Mouse (Mus musculus) frontal cortex, adult (tissue): ENCODE results near the gene Lgals4.

ENCODE experiments used
- ATAC-seq: cut with Nextera tagmentation; 2 replicates; pipeline ENCODE4 v1.9.2; 2017; ENCODE audit warnings: mild to moderate bottlenecking, moderate library complexity, mixed read lengths; ENCODE audit not compliant: low TSS enrichment

Lgals4 gene

DNA sequence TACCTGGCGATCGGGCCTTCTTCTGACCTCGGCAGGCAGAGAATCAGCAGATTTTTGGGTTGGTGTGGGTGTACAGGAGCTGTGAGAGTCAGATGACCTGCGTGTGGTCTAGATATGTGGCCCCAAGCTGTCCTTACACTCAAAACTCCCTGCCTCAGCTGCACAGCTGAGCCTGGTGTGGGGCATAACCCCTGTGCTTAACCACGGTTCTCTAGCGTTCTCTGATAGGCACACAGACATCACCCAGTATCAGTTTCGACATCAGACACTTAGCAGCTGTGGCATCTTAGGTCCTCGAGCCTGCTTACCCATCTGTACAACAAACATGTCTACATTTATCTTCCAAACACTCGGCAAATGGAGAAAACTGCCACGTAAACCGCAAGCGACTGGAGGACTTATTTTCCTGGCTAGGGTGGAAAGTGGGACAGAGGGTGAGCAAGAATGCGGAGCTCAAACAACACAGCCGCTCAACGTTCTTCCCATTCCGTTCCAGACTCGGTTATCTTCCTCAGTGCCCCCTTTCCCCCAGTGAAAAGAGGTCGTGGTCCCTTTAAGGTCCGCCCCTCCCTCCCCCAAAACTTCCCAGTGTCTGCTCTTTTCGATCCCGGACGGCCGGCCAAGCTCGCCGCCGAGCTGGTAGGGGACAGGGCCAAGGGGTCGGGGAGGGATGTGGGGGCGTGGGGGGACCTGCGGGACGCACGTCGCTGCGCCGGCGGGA, 25.3 kb upstream of the Lgals4 start, which contains the start of gene Hnrnpl:
Gene Hnrnpl, plus strand, starts transcription at position 321 of the 721 bp plus-strand sequence.
- no peak for ATAC-seq

DNA sequence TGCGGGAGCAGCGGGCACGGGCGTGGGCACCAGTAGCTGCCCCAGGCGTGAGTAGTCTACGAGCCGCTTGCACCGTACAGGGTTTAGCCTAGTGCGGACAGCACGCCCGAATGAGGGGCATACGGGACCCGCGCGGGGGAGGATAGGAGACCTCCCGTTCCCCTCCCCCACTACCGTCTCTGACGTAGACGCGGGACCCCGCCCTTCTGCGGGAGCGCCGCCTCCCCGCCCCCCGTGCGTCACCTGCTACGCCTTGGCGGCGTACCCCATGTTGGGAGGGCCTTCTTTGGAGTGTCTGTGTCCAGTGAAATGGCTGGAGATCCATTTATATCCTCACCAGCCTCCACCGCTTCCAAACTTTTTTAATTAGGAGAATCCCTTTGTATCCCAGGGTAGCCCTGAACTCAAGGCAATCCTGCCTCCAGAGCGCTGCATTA, 24.7 kb upstream of the Lgals4 start:
- ATAC-seq = peak; percentile 47

DNA sequence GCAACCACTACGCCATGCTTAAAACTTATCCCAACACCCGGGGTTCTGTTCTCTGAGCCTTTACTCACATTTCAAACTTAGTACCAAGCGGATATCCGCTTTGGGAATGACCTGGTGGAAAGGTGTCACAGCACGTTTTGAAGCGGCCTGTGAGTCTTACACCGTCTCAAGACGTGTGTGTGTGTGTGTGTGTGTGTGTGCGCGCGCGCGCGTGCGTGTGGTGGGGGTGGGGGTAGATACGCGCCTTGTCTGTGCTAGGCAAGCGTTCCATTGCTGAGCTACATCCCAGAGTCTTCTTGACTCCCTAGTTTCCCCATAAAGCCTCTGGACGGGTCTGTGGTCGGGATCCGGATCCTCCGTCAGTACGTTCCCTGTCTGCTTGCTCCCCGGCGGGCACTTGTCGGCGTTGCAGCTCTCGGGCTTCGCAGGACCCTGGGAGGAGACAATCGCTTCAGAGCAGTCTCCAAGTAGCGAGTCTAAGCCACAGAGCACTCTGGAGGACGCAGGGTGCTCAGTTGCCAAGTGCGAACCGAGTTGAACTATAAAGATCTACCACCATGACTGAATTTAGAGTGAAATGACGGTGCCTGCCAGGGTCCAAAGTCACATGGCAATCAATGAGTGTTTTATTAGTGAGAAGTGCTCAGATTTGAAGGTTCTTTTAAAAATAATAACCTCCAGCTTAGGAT, 24.1 kb upstream of the Lgals4 start:
- no peak for ATAC-seq

DNA sequence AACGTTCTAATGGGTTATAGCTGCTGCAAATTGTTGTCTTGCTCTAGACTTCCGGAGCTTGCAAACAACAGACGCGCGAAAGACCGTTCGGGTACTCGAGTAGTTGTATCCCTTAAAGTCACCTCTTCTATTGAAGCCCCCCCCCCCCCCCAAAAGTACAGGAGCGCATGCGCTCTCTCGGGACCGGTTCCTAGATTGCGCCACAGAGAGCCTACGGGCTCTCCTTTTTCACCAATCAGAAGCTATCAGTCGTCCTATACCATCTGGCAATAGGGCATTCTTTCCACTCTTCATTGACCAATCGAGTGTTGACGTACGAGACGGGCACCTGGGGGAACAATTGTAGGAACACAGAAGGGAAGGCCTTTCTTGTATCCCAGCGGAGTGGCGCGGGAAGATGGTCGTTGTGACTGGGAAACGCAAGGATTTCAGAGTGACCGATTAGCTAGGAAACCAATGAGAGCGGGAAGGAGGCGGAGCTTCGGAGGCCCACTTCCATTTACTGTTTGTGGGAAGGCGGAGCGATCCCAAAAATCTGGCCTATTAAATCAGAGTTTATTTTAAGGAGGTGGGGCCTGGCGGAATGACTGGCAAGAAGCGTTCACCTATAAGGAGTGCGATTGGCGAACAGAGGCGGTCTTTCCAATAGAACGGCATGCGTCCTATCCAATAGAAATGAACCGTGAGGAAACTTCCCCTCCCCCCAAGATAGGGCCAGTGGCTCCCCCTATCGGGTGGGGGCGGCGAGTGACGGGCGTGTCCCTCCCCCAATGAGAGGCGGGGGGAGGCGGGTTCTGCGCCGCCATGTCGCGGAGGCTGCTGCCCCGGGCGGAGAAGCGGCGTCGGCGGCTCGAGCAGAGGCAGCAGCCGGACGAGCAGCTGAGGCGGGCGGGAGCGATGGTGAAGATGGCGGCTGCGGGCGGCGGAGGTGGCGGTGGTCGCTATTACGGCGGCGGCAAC, 23.3 kb upstream of the Lgals4 start:
- ATAC-seq = peak; percentile 76

DNA sequence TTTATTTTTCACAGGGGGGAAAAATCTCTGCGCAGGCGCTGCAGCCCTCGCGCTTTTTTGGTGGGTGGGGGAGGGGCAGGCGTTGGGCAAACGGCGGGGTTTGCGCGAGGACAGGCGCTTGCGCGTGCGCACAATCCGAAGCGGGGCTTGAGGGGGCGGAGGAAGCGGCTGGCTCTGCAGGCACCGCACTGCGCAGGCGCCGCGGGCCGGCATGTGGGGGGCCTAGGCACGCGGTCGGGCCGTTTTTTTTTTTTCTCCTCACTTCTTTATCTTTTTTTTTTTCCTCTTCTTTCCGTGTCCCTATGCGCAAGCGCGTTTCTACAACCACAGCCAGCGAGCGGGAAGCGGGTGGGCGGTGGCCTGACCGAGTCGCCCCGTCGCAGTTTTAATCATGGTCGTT, 22.4 kb upstream of the Lgals4 start:
- no peak; the same call in 1 of the 2 replicates for ATAC-seq

DNA sequence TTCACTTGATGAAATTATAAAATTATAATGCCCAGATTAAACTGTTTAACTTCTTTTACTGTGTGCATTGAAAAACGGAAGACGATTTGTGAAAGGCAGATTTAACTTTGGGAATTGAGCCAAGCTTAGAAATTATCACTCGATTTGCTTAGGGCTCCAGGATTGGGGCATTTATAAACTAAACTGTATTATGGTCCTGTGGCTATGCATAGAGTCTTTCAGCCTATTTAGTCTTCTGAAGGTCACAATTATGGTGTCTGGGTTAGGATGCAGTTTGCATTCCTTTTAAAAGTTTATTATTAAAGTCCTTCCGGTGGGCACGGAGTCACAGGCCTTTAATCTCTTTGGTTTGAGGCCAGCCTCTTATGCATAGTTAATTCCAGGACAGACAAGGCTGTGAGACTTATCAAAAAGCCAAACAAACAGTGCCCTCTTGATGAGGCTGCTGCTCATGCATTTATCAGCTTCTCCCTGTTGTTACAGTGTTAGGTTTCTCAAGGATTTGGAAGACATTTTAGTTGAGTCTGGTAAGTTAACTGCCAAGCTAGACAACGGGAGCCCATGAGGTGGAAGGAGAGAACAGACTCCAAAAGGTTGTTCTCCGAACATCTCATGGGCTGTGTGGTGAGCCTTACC, 21.9 kb upstream of the Lgals4 start:
- ATAC-seq = no peak

DNA sequence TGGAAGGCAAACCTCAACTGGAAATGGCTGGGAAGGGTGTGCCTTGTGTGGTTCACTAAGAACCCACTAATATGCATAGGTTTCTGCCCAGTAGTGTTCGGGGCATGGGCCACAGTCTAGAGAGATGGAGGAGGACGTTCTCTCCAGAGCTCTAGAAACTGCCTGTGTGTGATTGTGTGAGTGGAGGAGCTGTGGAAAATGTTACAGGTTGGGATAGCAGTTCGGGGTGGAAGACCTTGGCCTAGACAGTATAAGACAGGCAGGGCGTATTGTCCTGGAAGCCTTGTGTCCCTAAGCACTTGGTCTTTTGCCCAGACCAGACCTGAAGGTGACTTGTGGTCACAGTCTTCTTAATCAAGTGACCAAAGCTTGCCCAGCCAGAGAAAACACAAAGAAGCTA, 21.2 kb upstream of the Lgals4 start:
- ATAC-seq = no peak

DNA sequence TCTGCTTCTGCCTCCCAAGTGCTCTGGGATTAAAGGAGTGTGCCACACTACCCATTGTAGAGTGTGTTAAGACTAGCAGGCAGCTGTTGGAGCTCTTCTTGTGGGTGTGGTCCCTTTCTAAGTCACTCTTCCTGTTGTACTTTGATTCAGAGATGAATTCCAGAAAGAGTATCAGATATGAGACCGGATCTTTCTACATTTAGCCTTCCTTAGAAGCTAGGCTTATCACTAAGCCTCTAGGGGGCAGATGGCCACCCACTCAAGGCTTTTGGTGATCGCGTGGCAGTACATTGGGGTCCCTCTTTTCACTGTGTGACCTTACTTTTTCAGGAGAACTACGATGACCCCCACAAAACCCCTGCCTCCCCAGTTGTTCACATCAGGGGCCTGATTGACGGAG, 20.7 kb upstream of the Lgals4 start:
- no peak for ATAC-seq

DNA sequence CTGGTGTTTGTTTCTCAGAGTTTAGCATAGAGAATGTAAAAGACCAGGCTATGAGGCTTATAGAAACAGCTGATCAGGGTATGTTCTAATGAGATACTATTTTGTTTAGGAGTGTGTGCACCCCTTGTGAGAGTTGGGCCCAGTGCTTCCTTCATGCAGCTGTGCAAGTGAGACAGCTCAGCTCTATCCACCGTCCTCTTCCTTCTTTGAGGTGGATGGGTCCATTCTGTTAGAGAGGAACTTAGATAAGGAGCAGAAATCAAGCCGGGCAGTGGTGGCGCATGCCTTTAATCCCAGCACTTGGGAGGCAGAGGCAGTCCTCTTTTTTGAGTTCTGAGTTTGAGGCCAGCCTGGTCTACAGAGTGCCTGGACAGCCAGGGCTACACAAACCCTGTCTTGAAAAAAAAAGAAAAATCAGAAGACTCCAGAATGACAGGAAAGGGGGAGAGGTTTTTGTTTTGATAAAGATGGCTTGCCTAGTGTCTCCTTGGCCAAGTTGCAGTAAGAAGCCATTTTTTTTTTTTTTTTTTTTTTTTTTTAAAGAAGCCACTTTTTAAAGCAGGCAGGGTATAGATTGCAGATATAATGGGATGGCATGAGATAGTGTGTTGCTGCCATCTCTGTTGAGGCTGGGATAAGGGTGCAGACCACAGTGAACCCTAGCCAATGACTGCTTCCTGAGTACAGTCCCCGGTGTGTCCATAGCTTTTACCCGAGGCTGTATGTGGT, 19.2 kb upstream of the Lgals4 start:
- no peak for ATAC-seq

DNA sequence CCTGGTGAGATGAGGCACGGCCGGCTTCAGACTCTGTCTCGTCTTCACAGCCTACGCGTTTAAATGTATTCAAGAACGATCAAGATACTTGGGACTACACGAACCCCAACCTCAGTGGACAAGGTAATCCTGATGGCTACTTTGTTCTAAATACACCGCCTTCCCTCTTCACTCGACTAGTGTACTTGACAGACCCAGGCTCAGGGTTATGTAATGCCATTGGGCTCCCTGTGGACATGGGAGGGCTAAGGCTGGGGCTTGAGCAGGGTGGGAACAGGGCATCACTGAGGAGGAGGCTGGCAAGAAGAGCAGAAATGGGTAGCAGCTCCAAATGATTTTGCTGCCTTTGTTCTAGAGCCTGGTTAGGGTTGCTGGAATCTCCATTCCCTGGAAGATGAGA, 18.4 kb upstream of the Lgals4 start:
- no peak for ATAC-seq

DNA sequence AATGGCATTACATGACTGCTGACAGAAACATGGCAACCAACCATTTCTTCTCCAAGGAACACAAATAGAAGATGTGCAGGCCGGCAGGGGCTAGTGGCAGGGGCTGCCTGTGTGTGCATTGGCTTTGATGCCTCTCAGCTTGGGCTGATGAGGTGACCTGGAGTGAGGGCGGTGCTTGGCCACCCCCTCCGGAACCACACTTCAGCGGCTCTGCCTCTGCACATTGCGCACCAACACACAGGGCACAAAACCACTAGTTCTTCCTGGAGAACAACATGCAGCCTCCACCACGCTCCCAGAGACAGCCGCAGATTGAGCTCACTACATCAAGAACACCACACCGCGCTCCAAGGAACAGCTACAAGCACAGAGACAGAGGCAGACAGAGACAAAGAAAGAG, 17.5 kb upstream of the Lgals4 start:
- ATAC-seq = no peak

DNA sequence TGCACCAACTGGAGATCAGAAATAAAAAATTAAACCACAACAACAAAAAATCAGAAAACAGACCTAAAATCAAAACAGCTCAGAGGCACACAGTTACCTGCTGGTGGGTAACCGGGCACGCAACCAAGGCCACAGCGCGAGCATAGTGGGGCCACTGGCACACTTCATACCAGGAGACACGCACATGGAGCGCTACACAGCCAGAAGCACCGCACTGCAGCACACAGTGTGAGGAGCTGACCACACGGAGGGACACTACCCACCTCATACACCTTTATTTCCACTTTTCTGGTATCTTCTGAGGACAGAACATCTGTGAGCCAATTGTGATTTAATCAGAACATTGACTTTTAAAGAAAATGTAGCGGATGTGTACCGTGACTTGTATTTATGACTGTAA, 16.7 kb upstream of the Lgals4 start:
- ATAC-seq = no peak

DNA sequence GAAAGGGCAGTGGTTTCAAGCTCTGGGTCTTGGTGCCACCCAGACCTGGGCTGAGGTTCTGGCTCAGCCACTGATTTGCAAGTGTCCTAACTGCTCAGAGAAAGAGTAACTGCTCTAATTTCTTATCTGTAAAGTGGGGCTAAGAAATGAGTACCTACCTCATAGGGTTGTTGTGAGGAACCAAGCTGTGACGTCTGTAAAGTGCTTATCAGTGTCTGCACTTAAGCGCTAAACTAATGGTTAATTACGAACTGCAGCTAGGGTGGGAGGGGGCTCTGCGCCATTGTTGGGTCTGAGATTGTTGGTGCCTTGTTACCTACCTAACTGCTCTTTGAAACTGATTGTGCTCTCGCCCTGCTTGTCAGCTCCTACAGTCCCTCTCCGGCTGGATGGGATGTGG, 16.1 kb upstream of the Lgals4 start:
- ATAC-seq = no peak

DNA sequence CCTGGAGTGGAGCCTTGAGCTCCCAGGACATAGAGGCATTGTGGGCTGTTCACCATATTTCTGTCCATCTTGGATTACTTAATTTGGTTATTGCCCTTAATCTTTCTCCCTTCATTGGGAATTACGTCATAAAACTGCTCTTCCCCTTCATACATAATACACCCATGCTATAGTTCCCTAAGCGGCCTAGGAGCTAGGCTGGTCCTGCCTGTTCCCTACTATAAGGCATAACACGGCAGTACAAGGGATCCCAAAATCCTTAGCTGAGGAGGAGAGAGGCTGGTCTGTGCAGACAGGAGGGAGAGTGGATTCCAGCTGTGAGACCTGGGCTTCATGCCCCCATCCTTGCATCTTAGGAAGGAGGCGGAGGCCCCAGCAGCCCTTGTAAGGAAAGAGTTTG, 15.7 kb upstream of the Lgals4 start:
- no peak for ATAC-seq

DNA sequence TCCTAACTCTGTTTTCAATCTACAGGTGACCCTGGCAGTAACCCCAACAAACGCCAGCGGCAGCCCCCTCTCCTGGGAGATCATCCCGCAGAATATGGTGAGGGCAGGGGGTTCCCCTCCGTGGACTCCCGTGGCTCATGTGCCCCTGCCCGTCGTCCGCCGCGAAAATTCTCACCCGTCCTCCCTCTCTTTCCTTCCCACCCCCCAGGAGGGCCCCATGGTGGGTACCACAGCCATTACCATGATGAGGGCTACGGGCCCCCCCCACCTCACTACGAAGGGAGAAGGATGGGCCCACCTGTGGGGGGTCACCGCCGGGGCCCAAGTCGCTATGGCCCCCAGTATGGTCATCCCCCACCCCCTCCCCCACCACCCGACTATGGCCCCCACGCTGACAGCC, 15.2 kb upstream of the Lgals4 start:
- no peak for ATAC-seq

DNA sequence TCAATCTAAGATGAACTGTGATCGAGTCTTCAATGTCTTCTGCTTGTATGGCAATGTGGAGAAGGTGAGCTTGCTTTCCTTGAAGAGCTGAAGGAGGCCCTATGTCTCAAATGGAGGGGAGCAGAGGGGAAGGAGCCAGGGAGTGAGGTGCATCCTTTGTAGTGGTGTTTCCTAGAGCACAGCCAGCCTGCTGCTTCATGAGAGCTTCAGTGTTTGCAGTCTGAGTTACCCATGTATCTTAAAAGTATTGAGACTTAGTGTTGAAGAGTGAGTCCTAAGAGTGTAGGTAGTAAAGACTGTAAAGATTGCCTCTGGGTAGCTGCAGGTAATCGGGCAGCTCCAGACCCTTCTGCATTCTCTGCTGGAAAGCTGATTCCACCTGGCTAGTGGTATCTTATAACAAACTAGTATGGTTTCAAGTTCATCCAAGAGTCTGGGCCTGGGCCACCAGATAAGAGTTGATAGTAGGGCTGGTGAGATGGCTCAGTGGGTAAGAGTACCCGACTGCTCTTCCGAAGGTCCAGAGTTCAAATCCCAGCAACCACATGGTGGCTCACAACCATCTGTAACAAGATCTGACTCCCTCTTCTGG, 14.7 kb upstream of the Lgals4 start:
- ATAC-seq = no peak

DNA sequence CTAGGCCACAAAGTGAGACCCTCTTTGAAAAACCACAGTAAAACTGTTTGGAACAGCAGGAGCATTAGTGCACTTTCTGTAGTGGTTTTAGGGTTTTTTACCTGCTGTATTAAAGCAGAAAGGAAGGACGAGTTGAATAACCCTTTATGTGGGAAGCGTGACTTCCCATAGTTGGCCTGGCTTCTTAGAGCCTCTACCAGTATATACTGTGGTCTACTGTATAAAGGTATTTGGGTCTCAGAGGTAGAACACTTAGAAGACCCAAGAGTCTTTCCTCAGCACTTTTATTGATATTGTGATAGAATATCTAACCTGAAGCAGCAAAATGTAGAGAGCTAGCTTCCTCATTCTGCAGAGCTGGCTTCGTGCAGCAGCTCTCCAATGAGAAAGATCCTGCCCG, 14.1 kb upstream of the Lgals4 start:
- ATAC-seq = no peak

DNA sequence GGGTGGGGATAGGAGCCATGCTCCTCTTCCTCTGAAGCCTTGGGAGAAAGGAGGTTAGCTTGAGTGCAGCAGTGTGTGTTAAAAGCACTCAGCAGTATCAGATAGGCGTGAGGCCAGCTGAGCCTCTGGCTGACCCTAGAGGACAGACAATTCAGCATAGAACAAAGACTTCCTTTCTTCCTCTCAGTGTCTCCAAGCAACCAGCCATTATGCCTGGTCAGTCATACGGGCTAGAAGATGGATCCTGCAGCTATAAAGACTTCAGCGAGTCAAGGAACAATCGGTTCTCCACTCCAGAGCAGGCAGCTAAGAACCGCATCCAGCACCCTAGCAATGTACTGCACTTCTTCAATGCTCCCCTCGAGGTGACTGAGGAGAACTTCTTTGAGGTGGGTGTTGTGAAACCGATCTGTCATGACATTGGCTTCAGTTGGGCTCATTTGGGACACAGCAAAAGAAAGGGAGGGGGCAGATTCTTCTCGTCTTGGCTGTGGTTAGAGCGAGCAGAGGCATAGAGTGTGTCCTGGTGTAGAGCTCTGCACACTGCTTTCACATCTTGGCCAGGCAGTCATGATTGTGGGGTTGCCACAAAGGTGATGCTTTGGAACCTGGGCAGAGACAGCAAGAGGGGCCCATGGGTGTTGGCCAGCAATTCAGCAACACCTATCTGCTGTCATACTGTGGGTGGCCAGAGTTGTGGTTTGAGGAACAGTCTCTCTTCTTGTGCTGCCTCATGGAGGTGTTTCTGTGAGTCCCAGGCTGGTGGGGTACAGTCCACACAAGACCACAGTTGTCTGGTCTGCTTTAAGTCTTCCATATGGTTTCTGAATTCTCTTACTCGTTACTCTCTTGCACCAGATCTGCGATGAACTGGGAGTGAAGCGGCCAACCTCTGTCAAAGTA, 13.0 kb upstream of the Lgals4 start:
- no peak for ATAC-seq

DNA sequence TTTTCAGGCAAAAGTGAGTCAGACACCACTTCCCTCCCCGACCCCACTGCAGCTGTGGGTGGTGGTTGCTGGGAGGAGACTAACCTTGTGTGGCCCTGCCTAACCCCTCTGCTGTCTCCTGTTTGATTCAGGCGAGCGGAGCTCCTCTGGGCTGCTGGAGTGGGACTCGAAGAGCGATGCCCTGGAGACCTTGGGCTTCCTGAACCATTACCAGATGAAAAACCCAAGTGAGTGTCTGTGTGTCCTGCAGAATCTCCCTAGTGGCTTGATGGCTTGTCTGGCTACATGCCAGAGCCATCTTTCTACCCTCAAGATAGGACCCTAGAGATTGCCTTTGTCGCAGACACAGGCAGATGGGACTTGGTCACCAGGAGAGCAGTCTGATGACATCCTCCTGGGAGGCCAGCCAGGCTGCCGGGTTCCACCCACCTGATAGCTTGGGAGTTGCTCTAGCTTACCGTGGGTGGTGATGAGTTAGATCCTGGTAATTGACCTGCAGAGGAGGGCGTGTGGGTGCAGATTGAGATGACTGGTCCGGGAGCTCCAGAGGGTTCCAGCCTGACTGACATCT, 12.3 kb upstream of the Lgals4 start:
- ATAC-seq = peak; percentile 10; the same call in 1 of the 2 replicates
